Mouse (Mus musculus) retina, adult 2 months (tissue): ENCODE data around the gene Rarres2.
A peak's percentile ranks its signal among the peaks of the same experiment; 100 is the strongest.

ENCODE experiments used
- DNase-seq: peaks from one replicate; pipeline ENCODE4 v3.0.0-alpha.2; 2012; ENCODE audit warnings: low read depth, low spot score

Rarres2 gene

GRCm38 (mm10) chr6:48572572-48573061, at the start of gene Rarres2:
Gene Rarres2, minus strand, starts transcription at chr6:48572789.
- no peak for DNase-seq

- no peak for DNase-seq
Measured at GRCm38 (mm10) chr6:48620031-48620430, 47.4 kb upstream of the Rarres2 start.

GRCm38 (mm10) chr6:48614756-48615155, 42.2 kb upstream of the Rarres2 start:
- no peak for DNase-seq

GRCm38 (mm10) chr6:48613464-48613863, 40.9 kb upstream of the Rarres2 start:
- DNase-seq = no peak

GRCm38 (mm10) chr6:48610657-48611056, 38.1 kb upstream of the Rarres2 start:
- no peak for DNase-seq

- no peak for DNase-seq
Measured at GRCm38 (mm10) chr6:48609512-48609911, 36.9 kb upstream of the Rarres2 start.

GRCm38 (mm10) chr6:48608124-48608523, 35.5 kb upstream of the Rarres2 start:
- DNase-seq = no peak

GRCm38 (mm10) chr6:48602080-48602741, 29.6 kb upstream of the Rarres2 start:
- no peak for DNase-seq

GRCm38 (mm10) chr6:48601271-48602079, 28.9 kb upstream of the Rarres2 start, which contains the start of gene Zfp775:
Gene Zfp775, plus strand, starts transcription at chr6:48602063.
- DNase-seq = peak; percentile 80

GRCm38 (mm10) chr6:48600594-48600993, 28.0 kb upstream of the Rarres2 start:
- no peak for DNase-seq

- no peak for DNase-seq
Measured at GRCm38 (mm10) chr6:48597233-48597625, 24.6 kb upstream of the Rarres2 start.

GRCm38 (mm10) chr6:48596545-48597232, 24.1 kb upstream of the Rarres2 start:
- no peak for DNase-seq

GRCm38 (mm10) chr6:48595278-48595677, 22.7 kb upstream of the Rarres2 start:
- no peak for DNase-seq

GRCm38 (mm10) chr6:48594043-48594738, 21.6 kb upstream of the Rarres2 start:
- no peak for DNase-seq

- peak; percentile 87 for DNase-seq
Measured at GRCm38 (mm10) chr6:48593158-48594042, 20.8 kb upstream of the Rarres2 start, which contains the start of the genes Repin1 and Gm44965. Gene Repin1, plus strand, starts transcription at chr6:48593883. Gene Gm44965, plus strand, starts transcription at chr6:48593941.

- no peak for DNase-seq
Measured at GRCm38 (mm10) chr6:48591871-48592270, 19.3 kb upstream of the Rarres2 start.

GRCm38 (mm10) chr6:48591221-48591845, 18.7 kb upstream of the Rarres2 start:
- no peak for DNase-seq

- no peak for DNase-seq
Measured at GRCm38 (mm10) chr6:48589194-48589750, 16.7 kb upstream of the Rarres2 start, which contains the start of gene Gm45021. Gene Gm45021, plus strand, starts transcription at chr6:48589610.

GRCm38 (mm10) chr6:48582037-48582436, 9.4 kb upstream of the Rarres2 start:
- DNase-seq = no peak
